Mouse (Mus musculus) lung, postnatal 10 days (tissue): ENCODE data around the gene Calcb.
A peak's percentile ranks its signal among the peaks of the same experiment; 100 is the strongest.
"Not testable (repeated sequence)": the region's sequence is repeated elsewhere in the genome, so short reads cannot be mapped to it uniquely, and the experiment has no call there.

Source experiments
- DNase-seq: peaks from one replicate; pipeline ENCODE4 v3.0.0; 2021

The Calcb gene

DNA sequence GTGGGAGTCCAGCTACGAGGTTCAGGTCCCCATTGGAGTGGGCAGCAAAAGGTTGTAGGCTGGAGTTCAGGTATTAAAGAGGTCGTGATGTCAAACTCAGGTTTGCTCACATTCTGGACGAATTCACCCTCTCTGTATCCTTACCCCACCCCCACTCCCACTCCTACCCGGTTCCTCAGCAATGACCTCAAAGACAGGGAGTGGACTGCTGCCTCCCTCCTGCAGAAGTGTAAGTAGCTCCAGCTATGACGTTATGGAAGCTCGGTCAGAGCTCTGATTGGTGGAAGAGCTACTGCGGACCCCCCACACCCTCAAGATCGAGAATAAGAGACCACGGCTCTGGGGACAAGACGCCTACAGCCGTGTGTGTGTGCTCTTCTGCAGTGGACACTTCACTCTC, at the start of gene Calcb:
TSS of gene Calcb (plus strand) at position 344 of the 400 bp plus-strand sequence.
- no peak for DNase-seq

DNA sequence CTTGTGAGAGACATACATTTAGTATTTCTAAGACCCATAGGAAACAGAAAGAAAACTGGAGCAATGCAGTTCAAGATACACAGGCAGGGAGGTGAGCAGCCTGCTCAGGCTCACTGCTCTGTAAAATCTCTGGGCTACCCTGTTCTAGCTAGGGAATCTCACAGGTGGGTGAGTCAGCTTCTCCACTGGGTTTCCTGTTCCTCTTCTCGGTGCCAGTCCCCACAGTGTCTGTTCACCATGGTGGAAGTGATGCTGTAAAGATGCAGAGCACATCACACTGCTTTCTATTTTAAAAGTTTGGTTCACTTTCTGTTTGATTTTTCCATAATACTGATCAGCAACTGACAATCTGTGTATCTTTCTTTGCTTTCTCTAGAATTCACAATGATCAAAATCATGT, 47.0 kb upstream of the Calcb start:
- no peak for DNase-seq

DNA sequence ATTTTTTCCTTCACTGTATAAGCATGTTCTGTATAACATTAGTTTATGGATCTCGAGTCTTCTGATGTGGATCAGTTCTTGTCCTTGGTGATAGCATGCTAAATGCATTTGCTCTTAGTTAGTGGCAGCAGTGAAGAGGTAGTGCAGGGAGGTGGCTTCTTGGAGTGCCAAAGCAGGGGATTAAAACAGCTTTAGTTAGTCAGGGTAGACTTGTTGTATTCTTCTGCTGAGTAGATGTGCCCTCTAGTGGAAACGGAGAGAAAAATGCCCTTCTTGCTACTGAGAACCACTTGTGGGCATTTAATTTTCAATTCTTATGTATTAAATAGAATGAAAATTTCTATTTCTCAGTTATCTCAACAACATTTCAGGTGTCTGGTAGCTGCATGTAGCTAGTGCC, 45.7 kb upstream of the Calcb start:
- DNase-seq: peak; percentile 24

DNA sequence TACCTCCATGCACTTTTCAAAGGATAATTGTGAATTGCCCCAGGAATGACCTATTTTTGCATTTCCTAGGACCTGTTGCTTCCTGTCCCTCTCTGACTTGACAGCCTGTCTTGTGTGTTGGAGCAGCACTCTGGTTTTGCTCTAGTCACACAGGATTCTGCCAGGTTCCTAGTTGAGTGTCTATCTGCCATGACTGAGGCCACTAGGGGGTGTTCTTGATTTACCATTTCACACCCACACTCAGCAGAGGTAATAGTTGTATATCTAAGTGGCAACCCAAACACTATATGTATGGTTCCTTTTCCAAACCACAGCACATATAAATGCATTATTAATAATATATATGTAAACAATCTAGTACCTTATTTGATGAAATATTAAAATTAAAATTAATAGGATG, 26.1 kb upstream of the Calcb start:
- no peak for DNase-seq

GRCm38 (mm10) chr7:114700871-114701270, 17.6 kb upstream of the Calcb start:
- DNase-seq: no peak

GRCm38 (mm10) chr7:114706716-114707115, 11.7 kb upstream of the Calcb start:
- DNase-seq: no peak

DNA sequence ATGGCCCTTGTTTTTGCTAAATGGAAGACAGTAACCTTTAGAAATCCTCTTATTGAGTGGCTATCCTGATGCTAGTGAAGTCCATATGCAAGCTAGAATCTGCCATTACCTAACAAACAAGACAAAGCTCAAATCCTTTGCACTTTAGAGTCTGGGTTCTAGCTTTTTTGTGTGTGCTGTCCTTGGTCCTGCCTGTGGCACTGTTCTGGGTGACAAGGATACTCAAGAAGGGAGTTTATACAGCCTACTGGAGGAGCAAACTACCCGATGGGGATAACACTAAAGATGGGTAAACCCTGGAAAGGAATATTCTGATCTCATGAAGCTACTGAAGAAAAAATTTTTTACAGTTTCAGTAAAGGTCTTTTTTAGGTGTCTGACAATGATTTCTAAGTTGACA, 11.0 kb upstream of the Calcb start:
- DNase-seq: no peak

GRCm38 (mm10) chr7:114710419-114710818, 8.0 kb upstream of the Calcb start:
- no peak for DNase-seq

DNA sequence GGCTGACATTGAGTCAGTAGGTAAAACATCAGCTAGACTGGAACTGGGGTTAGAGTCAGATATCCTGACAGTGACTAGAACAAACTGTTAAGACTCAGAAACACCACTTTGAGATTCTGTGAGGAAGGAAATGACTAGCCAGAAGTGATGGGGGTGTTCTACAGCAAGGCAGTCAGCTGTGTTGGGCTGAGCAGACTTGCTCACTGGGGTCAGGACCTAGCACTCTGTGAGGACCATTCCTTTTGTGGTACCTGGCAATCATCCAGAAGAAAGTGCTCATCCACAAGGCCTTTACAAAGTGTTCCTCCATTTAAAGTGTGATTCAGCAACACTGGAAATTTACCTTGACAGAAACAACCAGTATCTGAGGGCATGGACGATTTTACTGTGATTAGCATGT, 5.9 kb upstream of the Calcb start:
- no peak for DNase-seq

GRCm38 (mm10) chr7:114719381-114720131, 1.1 kb downstream of the Calcb start:
- peak; percentile 48 for DNase-seq

GRCm38 (mm10) chr7:114729696-114730095, 11.3 kb downstream of the Calcb start:
- not testable (repeated sequence) for DNase-seq

- no peak for DNase-seq
Measured at GRCm38 (mm10) chr7:114731175-114731574, 12.7 kb downstream of the Calcb start.

GRCm38 (mm10) chr7:114731700-114732099, 13.3 kb downstream of the Calcb start:
- DNase-seq: not testable (repeated sequence)

DNA sequence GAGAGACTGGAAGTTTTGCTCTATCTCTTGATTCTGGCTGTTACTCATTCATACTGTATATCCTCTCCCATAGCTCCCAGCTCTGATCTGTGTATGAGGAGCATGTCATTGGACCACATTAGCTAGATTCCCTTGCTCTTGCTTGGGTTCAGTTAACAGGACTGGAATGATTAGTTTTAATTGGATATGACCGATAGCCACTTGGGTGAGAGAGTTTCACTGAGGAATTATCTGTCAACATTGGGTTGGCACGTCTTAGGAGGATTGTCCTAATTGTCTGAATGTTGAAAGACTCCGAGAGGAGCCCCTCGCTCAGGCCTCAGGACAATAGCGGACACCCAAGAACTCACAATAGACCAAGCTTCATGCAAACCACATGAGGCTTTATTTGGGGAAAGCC, 17.8 kb downstream of the Calcb start:
- no peak for DNase-seq

GRCm38 (mm10) chr7:114738166-114738565, 19.7 kb downstream of the Calcb start:
- no peak for DNase-seq

DNA sequence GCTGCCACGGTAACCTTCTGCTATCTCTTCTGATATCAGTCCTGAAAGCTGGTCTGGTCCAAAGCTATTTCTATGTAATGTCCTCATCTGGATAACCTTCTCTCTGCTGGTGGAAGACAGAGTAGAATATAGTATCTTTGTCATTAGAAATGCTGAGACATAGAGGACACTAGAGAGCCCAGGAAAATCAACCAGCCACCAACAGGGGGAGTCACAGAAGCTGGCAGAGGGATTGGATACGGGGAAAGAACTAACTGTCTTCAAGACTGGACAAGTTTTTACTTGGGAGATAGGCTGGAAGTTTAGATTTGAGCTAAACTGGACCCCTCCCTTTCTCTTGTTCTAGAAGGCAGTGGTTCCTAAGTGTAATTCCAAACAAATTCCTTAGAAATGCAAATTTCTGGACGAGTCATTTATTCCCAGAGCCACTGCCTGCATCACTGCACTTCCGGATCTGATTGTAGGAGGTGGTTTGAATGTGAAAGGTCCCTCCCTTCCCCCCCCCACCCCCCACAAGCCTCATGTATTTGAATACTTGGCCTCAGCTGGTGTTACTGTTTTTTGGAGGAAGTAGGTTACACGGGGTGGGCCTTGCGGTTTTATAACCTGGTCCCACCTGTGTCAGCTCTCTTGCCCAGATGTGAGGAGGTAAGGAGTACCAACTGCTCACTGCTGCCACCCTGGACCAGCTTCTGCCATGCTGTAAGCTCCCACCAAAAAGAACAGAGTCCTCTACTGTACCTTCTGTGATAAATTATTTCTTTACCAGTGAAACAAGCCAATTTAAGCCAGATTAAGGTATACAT, 22.1 kb downstream of the Calcb start:
- DNase-seq: peak; percentile 30

GRCm38 (mm10) chr7:114743022-114743780, 24.8 kb downstream of the Calcb start, which contains the start of gene Insc:
Gene Insc, plus strand, starts transcription at chr7:114743694.
- DNase-seq: no peak

DNA sequence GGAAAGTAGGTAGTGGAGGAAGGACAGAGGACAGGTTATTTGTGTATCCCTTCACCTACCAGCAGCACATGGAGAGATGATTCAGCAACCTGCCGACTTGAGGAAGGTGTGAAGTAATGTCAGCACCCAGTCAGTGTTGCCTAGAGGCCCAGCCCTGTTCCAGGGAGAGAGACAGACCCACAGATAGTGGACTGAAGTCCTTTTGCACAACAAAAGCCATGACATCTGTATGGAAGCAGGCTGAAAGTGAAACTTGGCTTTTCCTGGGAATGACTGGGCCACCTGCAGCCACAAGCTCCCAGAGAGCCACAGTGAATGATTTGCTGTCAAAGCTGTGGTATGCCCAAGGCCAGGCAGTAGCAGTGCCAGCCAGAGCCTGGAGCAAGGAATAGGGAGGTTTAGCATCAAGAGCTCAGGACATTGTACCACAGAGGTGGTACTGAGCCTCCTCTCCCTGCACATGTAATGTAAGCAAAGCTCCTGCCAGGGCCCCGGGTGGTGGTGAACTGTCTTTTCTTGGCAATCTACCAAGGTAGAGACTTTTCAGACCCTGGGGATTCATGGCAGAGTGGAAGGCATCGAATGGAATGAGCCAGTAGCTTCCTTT, 26.3 kb downstream of the Calcb start:
- no peak for DNase-seq

- peak; percentile 16 for DNase-seq
Measured at GRCm38 (mm10) chr7:114745481-114746271, 27.2 kb downstream of the Calcb start.

DNA sequence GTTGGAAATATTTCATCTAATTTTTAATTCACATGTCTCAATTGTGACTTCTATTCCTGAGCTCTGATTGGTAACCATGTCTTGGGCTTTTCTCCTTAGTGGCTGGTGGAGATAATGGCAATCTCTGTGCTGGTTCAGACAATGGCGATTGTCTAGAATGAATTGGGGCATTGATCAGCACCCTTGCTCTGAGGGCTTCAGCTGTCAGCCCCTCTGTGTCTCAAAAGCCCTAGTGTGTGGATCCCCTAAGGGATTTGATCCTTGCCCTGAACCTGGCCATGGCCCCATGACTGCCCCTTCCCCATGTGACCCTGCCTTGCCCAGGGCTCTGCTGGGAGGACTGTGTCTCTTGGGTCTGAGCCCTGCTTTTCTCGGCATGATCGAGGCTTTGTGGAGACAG, 29.2 kb downstream of the Calcb start:
- no peak for DNase-seq

DNA sequence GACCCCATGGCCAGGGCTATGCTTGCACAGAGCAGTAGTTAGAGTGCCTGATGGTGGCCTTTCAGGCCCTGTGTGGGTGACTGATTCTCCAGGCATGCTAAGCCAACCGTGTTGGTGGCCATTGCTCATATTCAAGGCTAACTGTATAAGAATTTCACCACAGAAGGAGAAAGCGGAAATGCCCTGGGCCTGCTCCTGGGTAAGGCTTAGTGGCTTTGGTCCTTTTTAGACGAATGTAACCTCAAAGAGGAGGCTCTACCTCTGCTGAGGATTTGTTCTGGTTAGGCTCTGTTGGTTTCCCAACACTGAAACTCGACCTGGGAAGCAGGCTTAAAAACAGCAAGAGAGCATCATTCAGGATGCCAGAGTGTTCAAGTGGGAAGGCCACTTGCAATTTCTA, 29.8 kb downstream of the Calcb start:
- DNase-seq: no peak

GRCm38 (mm10) chr7:114753471-114753870, 35.0 kb downstream of the Calcb start:
- DNase-seq: no peak
